Mouse (Mus musculus) kidney, embryonic 15.5 days (tissue): ENCODE measurements at regions not wholly inside any gene's neighbourhood (a gene's known extent, or its start where the extent isn't known, plus 50 kb on each side); places are given as distances from the start of the nearest gene placed in this dataset.

Experiments
- ATAC-seq: fragments of 200-750 bp; cut with Nextera tagmentation; replicated peaks from 2 replicates; pipeline ENCODE4 v1.8.0; 2017; ENCODE audit warnings: moderate TSS enrichment; ENCODE audit not compliant: low FRiP score
- H3K27ac ChIP-seq: fragments of 300-500 bp; sonication (generic); 2 replicates; pipeline ENCODE4 v1.5.1; 2015; ENCODE audit warnings: mild to moderate bottlenecking, inconsistent platforms
- H3K27me3 ChIP-seq: fragments of 300-500 bp; sonication (generic); 2 replicates; pipeline ENCODE4 v1.6.1; 2015; ENCODE audit warnings: inconsistent platforms
- H3K36me3 ChIP-seq: fragments of 300-500 bp; sonication (generic); 2 replicates; pipeline ENCODE4 v1.6.1; 2015; ENCODE audit warnings: inconsistent platforms
- H3K4me1 ChIP-seq: fragments of 300-500 bp; sonication (generic); 2 replicates; pipeline ENCODE4 v1.6.1; 2015; ENCODE audit warnings: inconsistent platforms
- H3K4me2 ChIP-seq: fragments of 300-500 bp; sonication (generic); 2 replicates; pipeline ENCODE4 v1.6.1; 2015; ENCODE audit warnings: moderate library complexity, mild to moderate bottlenecking, inconsistent platforms
- H3K4me3 ChIP-seq: fragments of 300-500 bp; sonication (generic); replicated peaks from 2 replicates; pipeline ENCODE4 v1.5.1; 2015; ENCODE audit warnings: mild to moderate bottlenecking, inconsistent platforms
- H3K9ac ChIP-seq: fragments of 300-500 bp; sonication (generic); 2 replicates; pipeline ENCODE4 v1.6.1; 2015; ENCODE audit warnings: mild to moderate bottlenecking, inconsistent platforms
- H3K9me3 ChIP-seq: fragments of 300-500 bp; sonication (generic); replicated peaks from 2 replicates; pipeline ENCODE4 v1.6.1; 2016; ENCODE audit warnings: inconsistent platforms
- WGBS: fragments of 180-500 bp; shearing (Covaris S2); methylation state at CpG from one replicate; pipeline ENCODE4 v1.1.7; 2015; ENCODE audit warnings: mixed read lengths; 5-methylcytosine and 5-hydroxymethylcytosine counted together

GRCm38 (mm10) chr15:18189622-18190308 is 629.0 kb upstream of the Cdh10 start:
- H3K36me3 ChIP-seq = no peaks in the 10 kb centered on the region
- no peaks in the 10 kb centered on the region for H3K27me3 ChIP-seq
- ATAC-seq = peak; percentile 69
- no peaks in the 10 kb centered on the region for H3K4me1 ChIP-seq
- no peak overlapping the region for H3K4me2 ChIP-seq
- WGBS = 41% methylated on average over 5 of the region's 5 CpGs
- H3K9me3 ChIP-seq = no peaks in the 10 kb centered on the region
- no peak overlapping the region for H3K27ac ChIP-seq
- H3K9ac ChIP-seq = no peak overlapping the region
- H3K4me3 ChIP-seq = no peak overlapping the region

DNA sequence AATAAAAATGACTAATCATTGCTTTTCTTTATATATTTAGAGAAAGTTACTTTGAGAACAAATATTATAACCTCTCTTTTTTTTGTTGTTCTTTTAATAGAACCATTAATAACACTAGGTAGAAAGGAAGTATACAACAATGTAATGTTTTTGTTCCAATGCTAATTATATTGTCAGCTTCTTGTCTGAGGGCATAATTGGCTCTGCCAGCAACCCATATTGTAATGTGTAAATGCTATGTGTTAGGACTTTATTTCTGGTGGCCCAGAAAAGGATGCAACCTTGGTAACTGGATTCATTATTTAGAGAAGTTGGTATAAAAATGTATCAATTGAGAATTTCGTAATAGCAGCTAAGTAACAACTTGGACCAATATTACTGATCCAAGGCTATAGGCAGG is 628.3 kb upstream of the Cdh10 start:
- no peak overlapping the region for H3K4me3 ChIP-seq
- no peak overlapping the region for H3K4me2 ChIP-seq
- no peaks in the 10 kb centered on the region for H3K27me3 ChIP-seq
- ATAC-seq = no peak
- H3K36me3 ChIP-seq = no peaks in the 10 kb centered on the region
- H3K4me1 ChIP-seq = no peaks in the 10 kb centered on the region
- H3K27ac ChIP-seq = no peak overlapping the region
- WGBS = 90% methylated on average over 1 of the region's 1 CpGs
- H3K9me3 ChIP-seq = no peaks in the 10 kb centered on the region
- H3K9ac ChIP-seq = no peak overlapping the region

- no peaks in the 10 kb centered on the region for H3K4me1 ChIP-seq
- WGBS = 79% methylated on average over 2 of the region's 2 CpGs
- no peak overlapping the region for H3K9ac ChIP-seq
- no peaks in the 10 kb centered on the region for H3K9me3 ChIP-seq
- no peak for ATAC-seq
- no peak overlapping the region for H3K27ac ChIP-seq
- no peak overlapping the region for H3K4me2 ChIP-seq
- H3K4me3 ChIP-seq = no peak overlapping the region
- no peaks in the 10 kb centered on the region for H3K27me3 ChIP-seq
- H3K36me3 ChIP-seq = no peaks in the 10 kb centered on the region
Measured at GRCm38 (mm10) chr15:18211102-18211501, 607.6 kb upstream of the Cdh10 start.

GRCm38 (mm10) chr15:18219913-18220312 is 598.8 kb upstream of the Cdh10 start:
- Histone ChIP-seq H3K27me3 (no peaks in the 10 kb centered on the region), H3K4me2 (no peak overlapping the region), H3K9me3 (no peaks in the 10 kb centered on the region), H3K9ac (no peak overlapping the region), H3K4me1 (no peaks in the 10 kb centered on the region), H3K4me3 (no peak overlapping the region), H3K36me3 (no peaks in the 10 kb centered on the region), H3K27ac (no peak overlapping the region)
- ATAC-seq = no peak
